In genomic region chr9:115206219-115206618, GRCm38 (mm10) we compare ENCODE assay signal across 12 mouse cellular contexts.
DNase-seq lines count a peak whose midpoint lies in the region; ATAC-seq and TF ChIP-seq lines count a peak whose summit lies in the region.
"Had no signal": no experiment of that assay in that cellular context is flagged by ENCODE, and none has a peak within 500 bp of the region (broad histone marks: within the 10 kb centered on the region; RNA-seq: fewer than 3 reads in every experiment).

No protein-coding gene starts in this region.

- 62% methylated on average over 5 of the region's 5 CpGs for WGBS in midbrain, postnatal 0 days
- 73% methylated on average over 5 of the region's 5 CpGs for WGBS in midbrain, embryonic 14.5 days
- WGBS in forebrain, embryonic 16.5 days = 66% methylated on average over 5 of the region's 5 CpGs
- WGBS in stomach, embryonic 15.5 days = 37% methylated on average over 5 of the region's 5 CpGs

- intact Hi-C loops in gastrocnemius, adult 2 months (cut with DNase I) = no loop called here

- H3K4me3 ChIP-seq in midbrain, postnatal 0 days (ENCODE audit: low read depth, low read length) = no peak overlapping the region
- no peak overlapping the region for H3K4me3 ChIP-seq in midbrain, embryonic 14.5 days (replicated peaks; ENCODE audit: low read depth, low read length)
- H3K4me3 ChIP-seq in forebrain, embryonic 16.5 days (replicated peaks; ENCODE audit: low read length) = no peak overlapping the region
- H3K4me3 ChIP-seq in stomach, embryonic 15.5 days (replicated peaks) = no peak overlapping the region
- no peak overlapping the region for H3K4me3 ChIP-seq in gastrocnemius, adult 2 months
- H3K4me3 ChIP-seq: neural tube, embryonic 15.5 days had no signal

- H3K9ac ChIP-seq in midbrain, postnatal 0 days (replicated peaks; ENCODE audit: low read length, poor library complexity, severe bottlenecking) = no peak overlapping the region
- H3K9ac ChIP-seq in midbrain, embryonic 14.5 days (replicated peaks; ENCODE audit: low read length) = no peak overlapping the region
- H3K9ac ChIP-seq in forebrain, embryonic 16.5 days (replicated peaks; ENCODE audit: low read depth, low read length) = no peak overlapping the region
- no peak overlapping the region for H3K9ac ChIP-seq in stomach, embryonic 15.5 days
- H3K9ac ChIP-seq: neural tube, embryonic 15.5 days had no signal

- H3K4me1 ChIP-seq in midbrain, postnatal 0 days (ENCODE audit: insufficient read depth, low read length) = no peaks in the 10 kb centered on the region
- H3K4me1 ChIP-seq in midbrain, embryonic 14.5 days (ENCODE audit: control insufficient read depth, insufficient read depth, low read length) = 0 out of 2 replicates have a peak, but pooled peaks cover 7% of the 10 kb centered on the region
- peaks cover 8% of the 10 kb centered on the region for H3K4me1 ChIP-seq in forebrain, embryonic 16.5 days (replicated peaks; ENCODE audit: control insufficient read depth, insufficient read depth, low read length)
- peaks cover 11% of the 10 kb centered on the region for H3K4me1 ChIP-seq in stomach, embryonic 15.5 days

- H3K4me2 ChIP-seq in midbrain, postnatal 0 days (ENCODE audit: low read depth, low read length, poor library complexity, severe bottlenecking) = no peak overlapping the region
- no peak overlapping the region for H3K4me2 ChIP-seq in midbrain, embryonic 14.5 days (ENCODE audit: low read length)
- no peak overlapping the region for H3K4me2 ChIP-seq in forebrain, embryonic 16.5 days (ENCODE audit: low read length)
- no peak overlapping the region for H3K4me2 ChIP-seq in stomach, embryonic 15.5 days
- H3K4me2 ChIP-seq: neural tube, embryonic 15.5 days had no signal

- peak; percentile 44 for DNase-seq in layer of hippocampus, adult 11-12 months (ENCODE audit: low spot score)
- DNase-seq in layer of hippocampus, postnatal 25 days (ENCODE audit: extremely low spot score in 1 of 2, low spot score in 1 of 2) = no peak
- peak; percentile 19 for DNase-seq in midbrain, postnatal 0 days (ENCODE audit: low spot score)
- DNase-seq in midbrain, embryonic 14.5 days = no peak
- DNase-seq in gastrocnemius, adult 2 months = no peak
- DNase-seq: adrenal gland, adult 2 months; heart, postnatal 4 days; kidney, adult 11 months had no signal

- no peak overlapping the region for H3K27ac ChIP-seq in midbrain, postnatal 0 days (ENCODE audit: low read depth, low read length)
- H3K27ac ChIP-seq in midbrain, embryonic 14.5 days (replicated peaks; ENCODE audit: low read depth, low read length) = no peak overlapping the region
- no peak overlapping the region for H3K27ac ChIP-seq in forebrain, embryonic 16.5 days (ENCODE audit: low read length)
- H3K27ac ChIP-seq in stomach, embryonic 15.5 days = no peak overlapping the region
- no peak overlapping the region for H3K27ac ChIP-seq in gastrocnemius, adult 2 months
- H3K27ac ChIP-seq: neural tube, embryonic 15.5 days had no signal

- H3K27me3 ChIP-seq in midbrain, postnatal 0 days (ENCODE audit: insufficient read depth, low read length) = no peaks in the 10 kb centered on the region
- no peaks in the 10 kb centered on the region for H3K27me3 ChIP-seq in midbrain, embryonic 14.5 days (ENCODE audit: control insufficient read depth, insufficient read depth, low read length)
- no peaks in the 10 kb centered on the region for H3K27me3 ChIP-seq in forebrain, embryonic 16.5 days (replicated peaks; ENCODE audit: control insufficient read depth, insufficient read depth, low read length)
- no peaks in the 10 kb centered on the region for H3K27me3 ChIP-seq in stomach, embryonic 15.5 days (replicated peaks)
- H3K27me3 ChIP-seq: CH12.LX; neural tube, embryonic 15.5 days had no signal

- peaks cover 4% of the 10 kb centered on the region; the same call in 1 of the 2 replicates for H3K36me3 ChIP-seq in midbrain, postnatal 0 days (ENCODE audit: insufficient read depth, low read length)
- no peaks in the 10 kb centered on the region for H3K36me3 ChIP-seq in midbrain, embryonic 14.5 days (ENCODE audit: control insufficient read depth, insufficient read depth, low read length)
- H3K36me3 ChIP-seq in forebrain, embryonic 16.5 days (ENCODE audit: control insufficient read depth, insufficient read depth) = no peaks in the 10 kb centered on the region
- no peaks in the 10 kb centered on the region for H3K36me3 ChIP-seq in stomach, embryonic 15.5 days
- H3K36me3 ChIP-seq: neural tube, embryonic 15.5 days had no signal

- no peak for TF ChIP-seq CTCF in midbrain, postnatal 0 days (IDR thresholded peaks at IDR 0.05)
- no peak for TF ChIP-seq CTCF in gastrocnemius, adult 2 months (IDR thresholded peaks at IDR 0.05)

- ATAC-seq in midbrain, postnatal 0 days (ENCODE audit: low FRiP score) = no peak
- ATAC-seq in midbrain, embryonic 14.5 days (ENCODE audit: low FRiP score, low TSS enrichment) = no peak
- peak; percentile 40; the same call in 1 of the 2 replicates for ATAC-seq in forebrain, embryonic 16.5 days
- ATAC-seq in stomach, embryonic 15.5 days (ENCODE audit: insufficient read depth, low FRiP score, low read depth) = 0 out of 2 replicates have a peak, but pooled peaks have one; percentile 28

- H3K9me3 ChIP-seq in midbrain, postnatal 0 days (ENCODE audit: low read length) = no peaks in the 10 kb centered on the region
- H3K9me3 ChIP-seq in midbrain, embryonic 14.5 days (ENCODE audit: control insufficient read depth, low read length) = no peaks in the 10 kb centered on the region
- H3K9me3 ChIP-seq in forebrain, embryonic 16.5 days (ENCODE audit: control insufficient read depth, low read length) = no peaks in the 10 kb centered on the region
- no peaks in the 10 kb centered on the region for H3K9me3 ChIP-seq in stomach, embryonic 15.5 days
- H3K9me3 ChIP-seq: neural tube, embryonic 15.5 days had no signal

Comparison
In these comparisons a context has a peak if more than half of its experiments do, and no peak if none do; other contexts are left out.
1. DNase-seq: peak in layer of hippocampus, adult 11-12 months (single experiment) and midbrain, postnatal 0 days (single experiment); none in layer of hippocampus, postnatal 25 days (0 of 2), midbrain, embryonic 14.5 days (single experiment) and gastrocnemius, adult 2 months (single experiment).
2. ATAC-seq: peak in forebrain, embryonic 16.5 days (single experiment) and stomach, embryonic 15.5 days (single experiment); none in midbrain, postnatal 0 days (single experiment) and midbrain, embryonic 14.5 days (single experiment).